Mouse (Mus musculus): ENCODE measurements around the gene Rilpl1. TPM values are rescaled to one million over a fixed set of nuclear protein-coding genes. Genes with fewer than 3 reads are reported as not detected.
"Not testable (repeated sequence)": the region's sequence is repeated elsewhere in the genome, so short reads cannot be mapped to it uniquely, and the experiment has no call there.

The Rilpl1 gene
- polyA plus RNA-seq, 1 experiment, result 3.6 TPM

- Histone ChIP-seq H3K27me3 (ENCODE audit: control insufficient read depth, insufficient read depth, low read length) (no peaks in the 10 kb centered on the region), H3K4me3 (ENCODE audit: extremely low read depth, insufficient read depth, insufficient read length) (no peak overlapping the region), H3K27ac (ENCODE audit: insufficient read depth, low read length) (no peak overlapping the region), H3K36me3 (ENCODE audit: control insufficient read depth, insufficient read depth, low read length) (peaks cover 22% of the 10 kb centered on the region), H3K4me1 (ENCODE audit: control insufficient read depth, insufficient read depth, insufficient read length) (no peaks in the 10 kb centered on the region; the same call in 1 of the 2 replicates)
- TF ChIP-seq CTCF (IDR thresholded peaks at IDR 0.05; ENCODE audit: extremely low read depth, insufficient read depth, insufficient read length, insufficient replicate concordance), result no peak
- no peak for TF ChIP-seq POLR2A (IDR thresholded peaks at IDR 0.05; ENCODE audit: low read depth, low read length)
- peak in 1 of 2 experiments; percentile 57 for DNase-seq (ENCODE audit: low read depth in 1 of 2, low spot score in 2 of 2)
- WGBS, result 73% methylated on average over 6 of the region's 6 CpGs
These were observed 60.5 kb downstream of the Rilpl1 start for GRCm38 (mm10) chr5:124470591-124471171.

GRCm38 (mm10) chr5:124469486-124469885 lies 61.7 kb downstream of the Rilpl1 start:
- no peak overlapping the region for H3K27ac ChIP-seq (ENCODE audit: insufficient read depth, low read length)
- H3K27me3 ChIP-seq (ENCODE audit: control insufficient read depth, insufficient read depth, low read length), result no peaks in the 10 kb centered on the region
- H3K4me3 ChIP-seq (ENCODE audit: extremely low read depth, insufficient read depth, insufficient read length), result no peak overlapping the region
- 89% methylated on average over 6 of the region's 6 CpGs for WGBS
- no peak for DNase-seq (ENCODE audit: low read depth in 1 of 2, low spot score in 2 of 2)
- no peak for TF ChIP-seq CTCF (IDR thresholded peaks at IDR 0.05; ENCODE audit: extremely low read depth, insufficient read depth, insufficient read length, insufficient replicate concordance)
- no peak for TF ChIP-seq POLR2A (IDR thresholded peaks at IDR 0.05; ENCODE audit: low read depth, low read length)
- H3K36me3 ChIP-seq (ENCODE audit: control insufficient read depth, insufficient read depth, low read length), result peaks cover 24% of the 10 kb centered on the region
- H3K4me1 ChIP-seq (ENCODE audit: control insufficient read depth, insufficient read depth, insufficient read length), result no peaks in the 10 kb centered on the region; the same call in 1 of the 2 replicates

GRCm38 (mm10) chr5:124468365-124468764 lies 62.8 kb downstream of the Rilpl1 start:
- DNase-seq (ENCODE audit: low read depth in 1 of 2, low spot score in 2 of 2), result no peak
- TF ChIP-seq CTCF (IDR thresholded peaks at IDR 0.05; ENCODE audit: extremely low read depth, insufficient read depth, insufficient read length, insufficient replicate concordance) (no peak), POLR2A (IDR thresholded peaks at IDR 0.05; ENCODE audit: low read depth, low read length) (no peak)
- H3K4me3 ChIP-seq (ENCODE audit: extremely low read depth, insufficient read depth, insufficient read length), result no peak overlapping the region
- 92% methylated on average over 7 of the region's 7 CpGs for WGBS
- no peaks in the 10 kb centered on the region for H3K27me3 ChIP-seq (ENCODE audit: control insufficient read depth, insufficient read depth, low read length)
- H3K36me3 ChIP-seq (ENCODE audit: control insufficient read depth, insufficient read depth, low read length), result peaks cover 24% of the 10 kb centered on the region
- no peak overlapping the region for H3K27ac ChIP-seq (ENCODE audit: insufficient read depth, low read length)
- no peaks in the 10 kb centered on the region; the same call in 1 of the 2 replicates for H3K4me1 ChIP-seq (ENCODE audit: control insufficient read depth, insufficient read depth, insufficient read length)

- Histone ChIP-seq H3K27ac (ENCODE audit: insufficient read depth, low read length) (no peak overlapping the region), H3K36me3 (ENCODE audit: control insufficient read depth, insufficient read depth, low read length) (peaks cover 28% of the 10 kb centered on the region), H3K4me1 (ENCODE audit: control insufficient read depth, insufficient read depth, insufficient read length) (no peaks in the 10 kb centered on the region; the same call in 1 of the 2 replicates), H3K27me3 (ENCODE audit: control insufficient read depth, insufficient read depth, low read length) (no peaks in the 10 kb centered on the region), H3K4me3 (ENCODE audit: extremely low read depth, insufficient read depth, insufficient read length) (no peak overlapping the region)
- TF ChIP-seq CTCF (IDR thresholded peaks at IDR 0.05; ENCODE audit: extremely low read depth, insufficient read depth, insufficient read length, insufficient replicate concordance) (no peak), POLR2A (IDR thresholded peaks at IDR 0.05; ENCODE audit: low read depth, low read length) (no peak)
- 87% methylated on average over 1 of the region's 1 CpGs for WGBS
- DNase-seq (ENCODE audit: low read depth in 1 of 2, low spot score in 2 of 2), result no peak
These were observed 63.4 kb downstream of the Rilpl1 start for GRCm38 (mm10) chr5:124467766-124468165.

GRCm38 (mm10) chr5:124464905-124465304 lies 66.3 kb downstream of the Rilpl1 start:
- H3K4me1 ChIP-seq (ENCODE audit: control insufficient read depth, insufficient read depth, insufficient read length), result no peaks in the 10 kb centered on the region
- no peak overlapping the region for H3K4me3 ChIP-seq (ENCODE audit: extremely low read depth, insufficient read depth, insufficient read length)
- TF ChIP-seq POLR2A (IDR thresholded peaks at IDR 0.05; ENCODE audit: low read depth, low read length) (no peak), CTCF (IDR thresholded peaks at IDR 0.05; ENCODE audit: extremely low read depth, insufficient read depth, insufficient read length, insufficient replicate concordance) (no peak)
- peaks cover 43% of the 10 kb centered on the region for H3K36me3 ChIP-seq (ENCODE audit: control insufficient read depth, insufficient read depth, low read length)
- H3K27me3 ChIP-seq (ENCODE audit: control insufficient read depth, insufficient read depth, low read length), result no peaks in the 10 kb centered on the region
- DNase-seq (ENCODE audit: low read depth in 1 of 2, low spot score in 2 of 2), result no peak
- no peak overlapping the region for H3K27ac ChIP-seq (ENCODE audit: insufficient read depth, low read length)

- no peak for DNase-seq (ENCODE audit: low read depth in 1 of 2, low spot score in 2 of 2)
- Histone ChIP-seq H3K4me3 (ENCODE audit: extremely low read depth, insufficient read depth, insufficient read length) (no peak overlapping the region), H3K36me3 (ENCODE audit: control insufficient read depth, insufficient read depth, low read length) (peaks cover 45% of the 10 kb centered on the region), H3K4me1 (ENCODE audit: control insufficient read depth, insufficient read depth, insufficient read length) (no peaks in the 10 kb centered on the region), H3K27ac (ENCODE audit: insufficient read depth, low read length) (no peak overlapping the region), H3K27me3 (ENCODE audit: control insufficient read depth, insufficient read depth, low read length) (no peaks in the 10 kb centered on the region)
- whole genome bisulfite sequencing, result 93% methylated on average over 5 of the region's 5 CpGs
- TF ChIP-seq POLR2A (IDR thresholded peaks at IDR 0.05; ENCODE audit: low read depth, low read length), result no peak
These were observed 67.7 kb downstream of the Rilpl1 start for GRCm38 (mm10) chr5:124463462-124463861.

GRCm38 (mm10) chr5:124462297-124463025 lies 68.7 kb downstream of the Rilpl1 start:
- no peak for TF ChIP-seq POLR2A (IDR thresholded peaks at IDR 0.05; ENCODE audit: low read depth, low read length)
- TF ChIP-seq CTCF (IDR thresholded peaks at IDR 0.05; ENCODE audit: extremely low read depth, insufficient read depth, insufficient read length, insufficient replicate concordance), result no peak
- no peaks in the 10 kb centered on the region for H3K27me3 ChIP-seq (ENCODE audit: control insufficient read depth, insufficient read depth, low read length)
- no peak overlapping the region for H3K4me3 ChIP-seq (ENCODE audit: extremely low read depth, insufficient read depth, insufficient read length)
- peaks cover 48% of the 10 kb centered on the region for H3K36me3 ChIP-seq (ENCODE audit: control insufficient read depth, insufficient read depth, low read length)
- DNase-seq (ENCODE audit: low read depth in 1 of 2, low spot score in 2 of 2), result no peak
- H3K27ac ChIP-seq (ENCODE audit: insufficient read depth, low read length), result no peak overlapping the region
- 91% methylated on average over 8 of the region's 8 CpGs for WGBS
- no peaks in the 10 kb centered on the region for H3K4me1 ChIP-seq (ENCODE audit: control insufficient read depth, insufficient read depth, insufficient read length)

- H3K4me3 ChIP-seq (ENCODE audit: extremely low read depth, insufficient read depth, insufficient read length); H3K4me1 ChIP-seq (ENCODE audit: control insufficient read depth, insufficient read depth, insufficient read length); DNase-seq (ENCODE audit: low read depth in 1 of 2, low spot score in 2 of 2); H3K27me3 ChIP-seq (ENCODE audit: control insufficient read depth, insufficient read depth, low read length); H3K27ac ChIP-seq (ENCODE audit: insufficient read depth, low read length): not testable (repeated sequence)
- 92% methylated on average over 14 of the region's 14 CpGs for WGBS
- peaks cover 51% of the 10 kb centered on the region for H3K36me3 ChIP-seq (ENCODE audit: control insufficient read depth, insufficient read depth, low read length)
These were observed 70.3 kb downstream of the Rilpl1 start for GRCm38 (mm10) chr5:124460922-124461321.

Data from spleen, adult 2 months (tissue).